Mouse (Mus musculus) C2C12 (cell line): ENCODE measurements at regions not wholly inside any gene's neighbourhood (a gene's known extent, or its start where the extent isn't known, plus 50 kb on each side); places are given as distances from the start of the nearest gene placed in this dataset.

ENCODE experiments used
- H3K27me3 ChIP-seq: one replicate; pipeline ENCODE4 v1.6.1; 2011; ENCODE audit not compliant: control insufficient read depth, insufficient read depth, insufficient read length
- H3K36me3 ChIP-seq: one replicate; pipeline ENCODE4 v1.6.1; 2011; ENCODE audit not compliant: control insufficient read depth, insufficient read depth
- H3K4me3 ChIP-seq: one replicate; pipeline ENCODE4 v1.5.1; 2011; ENCODE audit warnings: mild to moderate bottlenecking, control low read depth; ENCODE audit not compliant: poor library complexity, insufficient read depth, severe bottlenecking
- H3K79me2 ChIP-seq: one replicate; pipeline ENCODE4 v1.6.1; 2011; ENCODE audit not compliant: control insufficient read depth, insufficient read depth
- H3K79me3 ChIP-seq: one replicate; pipeline ENCODE4 v1.6.1; 2011; ENCODE audit warnings: low read depth, control low read depth
- H3ac ChIP-seq: one replicate; pipeline ENCODE3; 2011; ENCODE audit warnings: low read depth; ENCODE audit not compliant: control insufficient read depth, insufficient read length
- CEBPB ChIP-seq: IDR thresholded peaks from one replicate; pipeline ENCODE4 v1.6.1; 2011; ENCODE audit warnings: low read depth, mild to moderate bottlenecking, control low read depth, moderate library complexity
- CTCF ChIP-seq: IDR thresholded peaks from one replicate; pipeline ENCODE4 v1.5.1; 2011; ENCODE audit not compliant: control insufficient read depth, insufficient read depth, insufficient read length
- FOSL1 ChIP-seq: IDR thresholded peaks from one replicate; pipeline ENCODE4 v1.8.0; 2011; ENCODE audit warnings: mild to moderate bottlenecking, low read length; ENCODE audit not compliant: poor library complexity, insufficient read depth, severe bottlenecking
- MAX ChIP-seq: IDR thresholded peaks from one replicate; pipeline ENCODE4 v1.6.1; 2011; ENCODE audit warnings: mild to moderate bottlenecking, control low read depth
- MYOD1 ChIP-seq: IDR thresholded peaks from one replicate; pipeline ENCODE4 v1.6.1; 2011; ENCODE audit warnings: low read depth; ENCODE audit not compliant: control insufficient read depth, insufficient read length
- MYOG ChIP-seq: IDR thresholded peaks from one replicate; pipeline ENCODE4 v1.6.1; 2011; ENCODE audit not compliant: control insufficient read depth, insufficient read length; ENCODE audit errors: extremely low read depth
- USF1 ChIP-seq: IDR thresholded peaks from one replicate; pipeline ENCODE4 v1.6.1; 2011; ENCODE audit warnings: low read depth, mild to moderate bottlenecking, control low read depth, moderate library complexity

GRCm38 (mm10) chr1:92286013-92286965, 90.8 kb upstream of the Hdac4 start:
- Histone ChIP-seq H3K4me3 (no peak overlapping the region), H3ac (no peak overlapping the region), H3K79me3 (no peaks in the 10 kb centered on the region), H3K79me2 (no peaks in the 10 kb centered on the region), H3K27me3 (no peaks in the 10 kb centered on the region), H3K36me3 (no peaks in the 10 kb centered on the region)
- no peak for TF ChIP-seq CTCF

- Histone ChIP-seq H3K79me2 (no peaks in the 10 kb centered on the region), H3K27me3 (peaks cover 1% of the 10 kb centered on the region), H3K4me3 (no peak overlapping the region), H3K79me3 (no peaks in the 10 kb centered on the region), H3ac (no peak overlapping the region), H3K36me3 (no peaks in the 10 kb centered on the region)
- TF ChIP-seq MYOD1 (no peak), FOSL1 (no peak), MAX (no peak), CEBPB (no peak), CTCF (no peak), MYOG (no peak), USF1 (no peak)
Observed at GRCm38 (mm10) chr1:92284155-92284554, 88.7 kb upstream of the Hdac4 start.

GRCm38 (mm10) chr1:92277199-92277747, 81.8 kb upstream of the Hdac4 start:
- peaks cover 4% of the 10 kb centered on the region for H3K27me3 ChIP-seq
- no peak for TF ChIP-seq FOSL1
- no peak for TF ChIP-seq MYOG
- no peak for TF ChIP-seq CTCF
- no peak for TF ChIP-seq MAX
- TF ChIP-seq USF1 = no peak
- TF ChIP-seq CEBPB = no peak
- TF ChIP-seq MYOD1 = no peak
- H3K4me3 ChIP-seq = no peak overlapping the region
- H3ac ChIP-seq = no peak overlapping the region
- no peaks in the 10 kb centered on the region for H3K79me2 ChIP-seq
- no peaks in the 10 kb centered on the region for H3K79me3 ChIP-seq
- H3K36me3 ChIP-seq = no peaks in the 10 kb centered on the region

- Histone ChIP-seq H3K4me3 (no peak overlapping the region), H3ac (no peak overlapping the region), H3K79me3 (no peaks in the 10 kb centered on the region), H3K27me3 (peaks cover 4% of the 10 kb centered on the region), H3K36me3 (no peaks in the 10 kb centered on the region), H3K79me2 (no peaks in the 10 kb centered on the region)
- TF ChIP-seq MAX = no peak
- no peak for TF ChIP-seq MYOG
- TF ChIP-seq MYOD1 = no peak
- no peak for TF ChIP-seq CEBPB
- no peak for TF ChIP-seq USF1
- TF ChIP-seq FOSL1 = no peak
- TF ChIP-seq CTCF = no peak
Observed at GRCm38 (mm10) chr1:92275388-92275787, 79.9 kb upstream of the Hdac4 start.

GRCm38 (mm10) chr1:92273760-92274159, 78.3 kb upstream of the Hdac4 start:
- Histone ChIP-seq H3K36me3 (no peaks in the 10 kb centered on the region), H3K79me2 (no peaks in the 10 kb centered on the region), H3ac (no peak overlapping the region), H3K79me3 (no peaks in the 10 kb centered on the region), H3K27me3 (no peaks in the 10 kb centered on the region), H3K4me3 (no peak overlapping the region)
- TF ChIP-seq CEBPB (no peak), MYOG (no peak), MAX (no peak), CTCF (no peak), USF1 (no peak), MYOD1 (no peak), FOSL1 (no peak)
